Mouse (Mus musculus) adrenal gland, postnatal 4 days (tissue): ENCODE data around the gene Gm20388. TPM values are rescaled to one million over a fixed set of nuclear protein-coding genes. Genes with fewer than 3 reads are reported as not detected.

Experiments
- DNase-seq, 2 experiments: peaks; one replicate each; pipeline ENCODE4 v3.0.0; 2021 to 2022; ENCODE audit warnings: low spot score in 2 of 2, mixed read lengths in 2 of 2
- total RNA-seq, 2 experiments: library from RNA; stranded (reverse); gene quantifications; 2 replicates each; pipeline ENCODE4 v1.2.3; 2021

The Gm20388 gene
- total RNA-seq, 2 experiments from 2014 or later: 8.8 TPM; not detected in 1

DNA sequence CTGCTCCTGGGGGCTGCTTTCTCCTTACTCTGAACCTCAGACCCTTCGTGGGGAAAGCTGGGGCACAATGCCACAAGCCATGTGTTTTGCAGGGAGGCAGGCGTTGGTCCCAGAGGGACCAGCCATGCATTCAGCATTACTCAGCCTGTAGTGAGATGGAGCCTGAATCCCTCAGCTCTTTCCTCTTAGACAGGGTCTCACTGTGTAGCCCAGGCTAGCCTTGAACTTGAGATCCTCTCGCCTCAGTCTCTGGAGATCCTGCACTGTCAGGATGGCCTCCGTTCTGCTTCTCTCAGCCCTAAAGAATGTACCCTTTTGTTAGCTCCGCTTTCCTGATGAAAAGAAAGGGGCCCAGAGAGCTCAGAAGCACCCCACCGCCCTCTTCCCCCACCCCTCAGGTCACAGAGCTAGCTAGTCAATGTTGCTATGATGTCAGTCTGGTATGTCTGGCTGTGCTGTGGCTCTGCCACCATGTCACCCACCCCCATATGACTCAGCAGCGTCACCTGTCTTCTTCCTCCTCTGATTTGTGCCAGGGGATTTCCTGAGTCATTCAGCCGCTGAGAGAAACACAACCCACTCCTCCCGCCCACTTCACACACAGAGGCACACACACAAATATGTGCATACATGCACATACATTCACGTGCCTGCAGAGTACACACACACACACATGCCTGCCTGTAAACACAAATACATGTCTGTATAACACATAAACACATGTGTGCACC, 314.9 kb downstream of the Gm20388 start:
- no peak for DNase-seq

DNA sequence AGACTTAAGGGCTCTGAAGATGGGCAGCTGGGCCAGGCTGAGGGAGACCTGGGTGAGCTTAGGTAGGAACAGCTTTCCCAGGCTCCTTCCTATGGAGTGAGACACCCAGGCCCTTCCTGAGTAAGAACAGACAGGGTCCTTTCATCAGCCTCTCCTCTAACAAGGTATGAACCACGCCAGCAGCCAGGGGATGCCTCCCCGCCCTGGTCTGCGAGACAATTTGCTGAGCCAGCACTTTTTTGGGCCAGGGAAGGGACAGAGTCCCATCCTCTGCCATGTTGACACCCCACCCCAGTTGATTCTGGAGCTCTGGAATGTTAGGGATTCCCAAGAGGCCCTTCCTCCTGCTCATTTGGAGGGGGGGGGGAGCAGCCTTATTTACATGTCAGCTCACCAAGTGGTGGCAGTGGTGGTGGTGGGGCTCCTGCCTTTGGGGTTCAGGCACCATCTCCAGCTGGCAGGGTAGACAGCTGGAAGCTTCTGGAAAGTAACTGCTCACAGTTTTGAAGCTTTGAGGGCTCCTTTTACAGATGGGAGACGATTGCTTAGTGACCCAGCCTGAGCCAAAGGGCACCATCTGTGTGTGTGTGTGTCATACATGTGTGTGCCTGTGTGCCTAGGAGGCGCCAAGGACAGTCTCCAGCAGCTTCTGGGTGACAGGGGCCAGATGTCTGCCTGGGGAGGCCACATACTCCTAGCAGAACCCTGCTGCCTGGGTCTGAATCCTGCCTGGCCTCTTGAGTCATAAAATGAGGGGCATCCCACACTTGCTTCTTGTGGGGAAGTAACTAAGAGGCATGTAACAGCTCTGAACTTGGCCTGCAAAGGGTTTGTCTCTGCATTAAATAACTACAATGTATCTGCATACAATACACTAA, 316.3 kb downstream of the Gm20388 start:
- DNase-seq: no peak

DNA sequence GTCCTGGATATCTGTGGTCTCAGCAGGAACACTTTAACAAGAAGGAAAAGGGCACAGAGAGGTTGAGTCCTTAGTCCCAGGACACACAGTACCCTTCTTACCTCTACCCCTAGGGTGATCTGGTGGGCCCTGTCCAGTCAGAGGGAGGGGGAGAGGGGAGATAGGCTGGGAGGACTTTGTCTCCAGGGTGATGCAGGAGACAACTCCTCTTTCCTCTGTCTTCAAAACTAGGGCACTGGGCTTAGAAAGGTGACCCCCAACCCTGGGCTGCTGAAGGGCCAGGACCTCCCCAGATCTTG, 316.9 kb downstream of the Gm20388 start:
- DNase-seq: no peak

DNA sequence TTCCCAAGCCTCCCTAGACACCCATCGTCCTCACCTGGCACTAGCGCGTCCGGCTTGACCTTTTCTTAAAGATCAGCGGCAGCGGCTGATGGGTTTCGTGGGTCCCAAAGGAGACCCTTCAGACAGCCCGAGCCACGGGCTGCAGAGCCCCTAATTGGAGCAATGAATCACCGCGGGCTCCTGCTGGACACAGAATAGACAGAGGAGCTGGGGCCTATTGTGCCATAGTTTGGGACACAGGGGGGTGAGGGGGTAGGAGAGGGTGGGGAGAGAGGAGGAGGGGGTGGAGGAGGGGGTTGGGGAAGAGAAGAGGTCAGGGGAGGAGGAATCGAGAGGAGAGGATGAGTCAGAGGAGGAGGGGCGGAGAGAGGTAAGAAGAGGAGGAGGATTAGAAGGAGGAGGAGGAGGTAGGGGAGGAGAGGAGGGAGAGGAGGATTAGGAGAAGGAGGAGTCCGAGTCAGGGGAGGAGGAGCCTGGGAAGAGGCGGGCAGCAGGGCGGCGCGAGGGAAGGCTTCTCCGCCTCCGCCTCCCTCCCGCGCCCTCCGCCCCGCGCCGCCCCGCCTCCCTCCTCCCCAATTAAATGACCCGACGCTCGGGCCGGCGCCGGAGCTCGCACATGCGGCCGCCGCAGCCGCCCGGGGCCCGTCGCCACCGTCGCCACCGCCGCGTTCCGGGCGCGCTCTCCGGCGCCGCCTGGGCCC, 317.4 kb downstream of the Gm20388 start, which contains the start of gene Gse1:
Gene Gse1 (plus strand): TSS at position 566 of the 701 bp plus-strand sequence.
- peak; percentile 53 to 69 for DNase-seq

DNA sequence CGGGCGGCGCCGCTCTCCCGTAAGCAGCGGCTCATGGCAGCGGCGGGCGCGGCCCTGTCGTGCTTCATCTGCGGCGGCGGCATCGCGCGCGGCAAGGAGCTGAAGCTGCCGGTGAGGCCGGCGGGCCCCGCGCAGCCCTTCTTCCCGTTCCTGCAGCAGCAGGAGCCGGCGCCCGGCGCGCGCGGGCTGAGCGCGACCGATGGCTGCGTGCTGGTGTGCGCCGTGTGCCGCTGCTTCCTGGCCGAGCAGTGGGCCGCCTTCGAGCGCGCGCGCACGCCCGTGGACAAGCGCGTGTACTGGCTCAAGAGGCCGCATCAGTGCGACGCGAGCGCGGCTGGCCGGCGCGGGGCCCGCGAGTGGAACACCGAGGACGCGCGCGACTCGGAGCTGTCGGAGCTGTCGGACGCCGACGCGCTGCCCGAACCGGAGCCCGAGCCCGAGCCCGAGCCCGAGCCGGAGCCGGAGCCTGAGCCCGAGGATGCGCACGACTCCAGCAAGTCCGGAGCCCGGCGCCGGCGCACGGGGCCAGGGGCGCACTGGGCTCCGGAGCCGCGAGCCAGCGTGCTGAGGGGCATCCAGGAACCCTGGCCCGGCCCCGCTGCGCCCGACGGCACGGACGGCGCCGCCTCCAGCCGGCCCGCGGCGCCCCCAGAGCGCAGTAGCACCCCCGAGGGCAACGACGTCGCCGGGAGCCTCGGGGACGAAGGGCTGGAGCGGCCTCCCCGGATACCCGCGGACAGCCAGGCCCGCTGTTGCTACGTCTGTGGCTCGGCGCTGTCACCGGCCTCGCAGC, 318.3 kb downstream of the Gm20388 start:
- DNase-seq: no peak

DNA sequence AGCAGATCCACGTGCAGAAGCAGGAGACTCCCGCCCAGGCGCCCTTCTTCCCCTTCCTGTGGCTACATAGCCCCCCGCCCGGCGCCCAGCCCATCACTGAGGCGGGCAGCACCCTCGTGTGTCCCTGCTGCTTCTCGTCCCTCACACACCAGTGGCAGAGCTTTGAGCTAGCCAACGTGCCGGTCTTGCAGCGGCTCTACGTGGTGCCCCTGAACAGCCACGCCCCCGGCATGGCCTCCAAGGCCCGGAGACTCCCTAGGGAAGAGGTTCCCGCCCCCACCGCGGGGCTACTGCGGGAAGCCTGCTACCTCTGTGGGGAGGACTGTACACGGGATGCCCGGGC, 318.9 kb downstream of the Gm20388 start:
- no peak for DNase-seq

DNA sequence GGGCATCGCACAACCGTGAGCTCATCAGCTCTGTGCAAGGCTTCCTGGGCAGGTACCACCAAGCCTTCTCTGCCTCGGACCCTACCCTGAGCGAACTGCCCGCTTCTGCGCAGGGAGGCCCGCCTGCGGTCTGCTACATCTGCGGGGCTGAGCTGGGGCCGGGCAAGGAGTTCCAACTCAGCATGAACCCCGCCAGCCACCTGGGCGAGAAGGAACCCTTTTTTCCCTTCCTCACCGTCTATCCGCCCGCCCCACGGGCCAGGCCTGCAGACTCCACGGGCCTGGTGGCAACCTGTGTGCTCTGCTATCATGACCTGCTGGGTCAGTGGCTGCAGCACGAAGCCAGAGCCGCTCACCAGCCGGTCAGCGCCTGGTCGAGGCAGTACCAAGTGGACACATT, 319.4 kb downstream of the Gm20388 start:
- no peak for DNase-seq

DNA sequence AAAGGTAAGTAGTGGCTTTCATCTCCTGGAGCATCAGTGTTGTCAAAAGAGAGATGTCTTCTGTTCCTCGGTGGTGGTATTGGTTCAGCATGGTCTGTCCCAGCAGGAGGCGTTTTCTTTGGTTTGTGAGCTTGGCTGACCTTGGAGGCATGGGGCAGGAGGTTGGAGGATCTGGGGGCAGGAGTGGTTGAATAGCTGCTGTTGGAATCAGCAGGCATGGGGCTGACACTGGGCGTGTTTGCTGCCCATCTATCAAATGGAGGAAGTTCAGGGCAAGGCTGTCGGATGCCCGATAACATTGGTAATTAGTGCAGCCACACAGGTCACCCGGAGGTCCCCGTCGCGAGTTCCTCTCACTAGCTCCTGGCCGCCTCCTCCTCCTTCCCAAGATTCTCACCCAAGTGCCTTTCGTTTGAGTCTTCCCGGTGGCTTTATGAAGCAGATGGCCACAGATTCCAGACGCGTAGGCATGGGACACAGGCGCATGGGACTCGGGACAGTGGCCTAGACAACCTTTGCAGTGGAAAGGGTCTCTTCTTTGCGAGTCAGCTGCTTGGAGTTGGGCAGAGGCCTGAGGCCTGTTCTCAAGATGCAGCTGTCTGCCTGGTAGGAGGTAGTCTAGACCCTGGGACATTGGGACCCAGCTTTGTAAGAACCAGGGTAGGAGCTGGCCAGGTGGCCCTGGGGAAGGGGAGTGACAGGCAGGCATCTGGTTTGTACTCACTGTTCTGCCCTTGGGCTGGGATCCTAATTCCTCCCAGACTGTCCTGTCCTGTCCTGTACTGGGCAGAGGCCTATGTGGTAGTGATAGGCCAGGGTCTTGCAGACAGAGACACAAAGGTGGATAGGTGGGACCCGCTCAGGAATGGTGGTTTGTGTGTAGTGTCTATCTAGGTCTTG, 320.3 kb downstream of the Gm20388 start:
- DNase-seq: no peak

DNA sequence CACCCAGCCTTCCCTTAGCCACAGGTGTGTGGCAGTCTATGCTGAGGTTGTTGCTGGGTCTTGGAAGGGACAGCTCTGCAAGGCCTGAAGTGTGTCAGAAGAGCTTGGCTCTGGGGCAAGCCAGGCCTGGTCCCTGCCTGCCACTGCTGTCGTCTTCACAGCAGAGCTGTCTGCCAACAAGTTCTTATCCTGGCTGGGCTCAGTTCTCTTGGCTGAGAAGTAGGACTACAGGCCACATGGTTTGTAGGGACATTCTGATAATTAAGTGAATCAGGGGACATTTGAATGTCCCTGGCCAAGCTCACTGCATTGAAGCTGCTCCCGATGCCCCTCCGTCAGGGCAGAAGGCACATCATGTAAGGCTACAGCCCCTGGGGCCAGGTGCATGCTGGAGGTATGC, 321.2 kb downstream of the Gm20388 start:
- no peak for DNase-seq

DNA sequence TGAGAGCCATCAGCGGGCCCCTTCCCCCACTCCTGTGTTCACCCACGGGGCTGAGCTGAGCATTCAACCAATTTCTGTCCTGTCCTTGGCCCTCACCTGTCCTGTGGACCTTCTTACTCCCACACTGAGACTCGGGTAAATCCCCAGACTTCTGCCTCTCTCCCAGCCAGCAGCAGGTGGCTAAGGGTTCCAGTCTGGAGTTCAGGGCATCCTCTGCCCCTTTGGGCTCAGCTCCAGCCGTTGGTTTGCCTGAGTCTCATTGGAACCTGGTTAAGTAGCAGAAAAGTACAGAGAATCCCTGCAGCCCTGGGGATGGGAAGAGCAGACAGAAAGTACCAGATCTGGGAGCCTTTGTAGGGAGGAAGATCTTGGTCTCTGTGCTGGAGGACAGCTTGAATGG, 321.8 kb downstream of the Gm20388 start:
- DNase-seq: no peak

DNA sequence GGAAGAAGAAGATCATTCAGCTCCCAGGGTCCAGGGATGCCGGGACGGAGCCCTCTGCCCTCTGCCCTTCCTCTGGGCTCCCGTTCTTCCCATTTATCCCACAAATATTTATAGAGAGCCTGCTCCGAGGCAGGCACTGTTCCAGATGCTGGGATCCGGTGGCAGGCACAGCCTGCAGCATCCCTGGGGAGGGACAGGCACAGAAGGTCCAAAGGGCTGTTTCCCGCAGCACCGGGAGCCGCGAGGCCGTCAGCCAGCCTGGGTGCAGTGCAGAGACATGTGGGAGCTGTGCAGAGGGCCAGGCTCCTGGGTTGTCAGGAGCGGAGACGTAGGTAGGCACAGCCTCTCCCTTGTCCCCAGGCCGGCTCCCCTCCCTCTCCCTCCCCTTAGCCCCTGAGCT, 322.3 kb downstream of the Gm20388 start:
- no peak for DNase-seq

DNA sequence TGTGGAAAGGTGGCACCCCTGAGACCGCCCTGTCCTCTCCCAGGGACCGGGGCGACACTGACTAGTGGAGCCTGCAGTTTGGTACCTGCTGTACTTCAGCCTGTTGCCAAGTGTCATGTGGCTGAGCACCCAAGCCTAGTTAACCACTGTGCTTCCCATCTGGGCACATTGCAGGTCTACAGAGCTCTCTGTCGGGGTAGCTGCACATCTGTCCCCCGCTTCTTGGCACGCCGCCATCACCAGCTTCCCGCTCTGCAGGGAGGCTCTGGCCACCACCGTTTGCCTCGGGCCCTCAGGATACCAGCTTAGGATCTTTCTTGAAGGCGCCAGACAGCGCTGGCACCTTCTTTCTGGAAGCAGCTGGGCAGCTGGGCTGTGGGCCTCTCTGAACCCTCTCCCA, 323.8 kb downstream of the Gm20388 start:
- no peak for DNase-seq

DNA sequence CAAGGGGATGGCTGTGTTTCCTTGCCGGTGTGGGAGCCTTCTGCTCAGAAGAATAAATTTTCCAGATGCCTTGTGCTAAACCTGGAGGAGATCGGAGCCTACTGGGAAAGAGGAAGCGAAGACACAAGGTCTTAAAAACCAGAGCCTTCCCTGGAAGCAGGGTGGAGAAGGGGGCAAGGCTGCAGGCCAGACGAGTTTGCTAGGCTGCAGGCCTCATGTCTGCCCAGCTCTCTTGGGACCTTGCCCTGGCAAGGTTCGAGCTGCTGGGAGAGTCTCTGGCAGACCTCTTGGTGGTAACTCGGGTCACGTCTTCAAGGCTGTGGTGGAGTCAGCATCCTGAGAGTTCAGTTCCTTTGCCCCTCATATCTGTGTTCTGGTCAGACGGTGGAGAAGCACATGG, 324.2 kb downstream of the Gm20388 start:
- no peak for DNase-seq

DNA sequence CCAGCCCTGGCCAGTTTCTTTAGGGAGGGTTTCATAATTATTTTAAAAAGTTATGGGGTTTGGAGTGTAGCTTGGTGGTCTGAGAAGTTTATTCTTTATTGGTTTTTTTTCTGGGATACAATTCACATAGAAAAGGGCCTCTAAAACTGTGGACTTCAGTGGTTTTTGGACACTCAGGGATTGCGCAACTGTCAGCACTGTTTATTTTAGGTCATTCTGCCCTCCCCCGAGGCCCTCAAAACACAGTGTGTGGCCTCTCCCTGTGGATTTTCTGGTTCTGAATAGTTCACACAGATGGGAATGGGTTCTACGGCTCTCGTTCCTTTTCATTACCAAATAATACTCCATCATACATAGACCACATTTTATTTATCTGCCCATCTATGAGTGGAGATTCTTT, 332.6 kb downstream of the Gm20388 start:
- DNase-seq: no peak

DNA sequence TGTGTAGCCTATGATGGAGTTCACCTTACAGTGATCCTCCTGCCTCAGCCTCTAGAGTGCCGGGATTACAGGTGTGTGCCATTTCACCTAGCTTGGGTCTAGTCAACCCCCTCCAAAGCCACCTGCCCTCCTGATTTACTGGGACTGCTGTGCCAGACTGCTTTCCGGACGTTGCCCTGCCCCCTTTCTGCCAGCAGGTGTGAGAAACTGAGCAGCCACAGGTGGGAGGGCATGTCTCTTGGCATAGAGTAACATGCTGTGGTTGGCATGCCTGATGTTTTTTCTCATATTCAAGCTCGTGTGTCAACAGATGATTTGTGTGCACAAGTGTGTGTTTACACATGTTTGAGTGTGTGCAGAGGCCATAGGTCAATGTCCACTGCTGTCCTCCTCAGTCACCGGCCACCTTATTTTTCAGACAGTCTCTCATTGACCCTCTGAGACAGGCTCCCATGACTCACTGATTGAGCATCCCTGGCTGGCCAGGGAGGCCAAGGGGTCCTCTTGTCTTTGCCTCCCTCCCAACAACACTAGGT, 333.3 kb downstream of the Gm20388 start:
- DNase-seq: no peak

DNA sequence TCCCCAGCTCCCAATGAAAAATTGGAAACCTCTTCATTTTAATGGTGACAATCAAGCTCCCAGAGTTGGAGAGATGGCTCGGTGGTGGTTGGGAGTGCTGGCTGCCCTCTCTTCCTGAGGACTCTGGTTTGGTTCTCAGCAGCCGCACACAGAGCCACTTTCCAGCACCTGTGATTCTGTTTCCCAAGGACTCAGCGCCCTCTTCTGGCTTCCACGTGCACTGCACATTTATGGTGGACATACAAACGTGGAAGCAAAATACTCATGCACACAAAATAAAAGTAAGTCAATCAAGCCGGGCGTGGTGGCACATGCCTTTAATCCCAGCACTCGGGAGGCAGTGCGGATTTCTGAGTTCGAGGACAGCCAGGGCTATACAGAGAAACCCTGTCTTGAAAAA, 333.9 kb downstream of the Gm20388 start:
- DNase-seq: no peak

DNA sequence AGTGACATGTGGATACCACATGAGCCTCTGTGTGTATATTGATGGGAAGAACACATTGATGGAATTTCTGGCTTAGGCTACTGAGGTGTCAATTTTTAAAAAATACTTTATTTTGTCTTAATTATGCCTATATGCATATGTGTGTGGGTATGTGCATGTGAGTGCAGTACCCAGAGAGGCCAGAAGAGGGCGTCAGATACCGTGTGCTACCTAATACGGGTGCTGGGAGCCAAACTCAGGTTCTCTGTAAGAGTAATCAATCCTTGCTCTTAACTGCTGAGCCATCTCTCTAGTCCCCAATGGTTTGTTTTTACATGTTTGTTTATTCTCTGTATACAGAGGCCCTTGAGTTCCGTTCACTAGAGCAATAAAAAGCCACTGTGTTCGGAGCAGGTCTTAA, 337.0 kb downstream of the Gm20388 start:
- no peak for DNase-seq

DNA sequence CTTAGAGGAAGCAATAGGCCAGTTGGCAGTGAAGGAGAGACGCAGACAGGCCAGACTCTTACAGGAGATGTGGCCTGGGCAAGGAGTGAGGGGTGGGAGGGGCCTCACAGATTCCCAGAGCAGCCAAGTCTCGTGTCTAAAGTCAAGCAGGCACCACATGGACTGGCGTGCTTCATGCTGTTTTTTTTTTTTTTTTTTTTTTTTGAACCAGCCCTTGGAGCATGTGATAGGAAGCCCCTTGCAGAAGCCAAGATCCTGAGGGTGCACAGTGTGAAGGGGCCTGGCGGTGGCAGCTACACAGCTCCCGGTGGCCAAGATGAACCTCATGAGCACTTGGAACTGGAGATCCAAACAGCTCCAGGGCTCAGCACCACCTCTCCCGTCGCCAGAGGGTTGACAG, 337.4 kb downstream of the Gm20388 start:
- no peak for DNase-seq

DNA sequence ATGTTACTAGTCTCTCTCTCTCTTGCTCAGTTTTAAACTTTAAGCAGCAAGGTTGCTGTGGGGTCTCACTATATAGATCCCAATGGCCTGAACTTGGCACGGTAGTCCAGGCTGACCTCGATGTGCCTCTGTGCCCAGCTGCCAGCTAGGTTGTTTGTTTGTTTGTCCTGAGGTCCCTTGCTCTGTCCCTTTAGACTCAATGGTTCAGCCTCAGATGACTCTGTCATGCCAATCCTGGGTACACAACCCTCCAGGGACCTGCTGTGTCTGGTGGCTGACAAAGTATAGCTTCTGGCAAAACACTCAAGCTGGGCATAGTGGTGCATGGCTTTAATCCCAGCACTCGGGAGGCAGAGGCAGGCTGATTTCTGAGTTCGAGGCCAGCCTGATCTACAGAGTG, 337.8 kb downstream of the Gm20388 start:
- DNase-seq: no peak

DNA sequence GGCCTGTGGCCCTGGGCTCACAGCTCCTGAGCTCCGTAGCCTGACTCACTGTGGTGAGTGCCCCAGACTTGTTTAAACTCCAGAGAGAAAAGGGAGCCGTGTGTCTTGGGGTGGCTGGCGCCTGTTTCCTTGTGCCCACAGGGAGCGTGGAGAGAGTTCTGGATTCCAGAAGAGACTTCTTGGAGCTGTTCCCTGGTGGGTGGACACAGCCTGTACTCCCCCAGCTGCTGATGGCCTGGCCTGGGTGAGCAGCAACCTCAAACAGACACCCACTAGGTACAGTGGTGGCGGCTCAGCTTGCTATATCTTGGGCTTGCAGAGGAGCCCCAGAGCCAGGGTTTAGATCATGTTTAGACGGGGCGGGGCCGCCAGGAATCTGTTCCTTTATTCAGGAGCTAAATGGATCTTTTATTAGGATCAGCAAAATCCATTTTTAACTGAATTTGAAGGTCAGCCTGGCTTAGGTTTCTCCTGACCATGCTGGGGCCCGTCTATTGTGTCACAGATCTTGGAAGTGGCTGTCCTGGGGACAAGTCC, 339.2 kb downstream of the Gm20388 start:
- no peak for DNase-seq
